23 mouse cellular contexts compared by ENCODE assay signal in genomic region chr3:5685978-5686377, GRCm38 (mm10).
"Had no signal": no experiment of that assay in that cellular context is flagged by ENCODE, and none has a peak within 500 bp of the region (broad histone marks: within the 10 kb centered on the region; RNA-seq: fewer than 3 reads in every experiment).

No protein-coding gene starts in this region.

- H3K27ac ChIP-seq: intestine, embryonic 15.5 days; kidney, embryonic 15.5 days; limb, embryonic 12.5 days; limb, embryonic 15.5 days; liver, embryonic 14.5 days; midbrain, embryonic 10.5 days; midbrain, embryonic 13.5 days; neural tube, embryonic 13.5 days had no signal

- H3K4me1 ChIP-seq: intestine, embryonic 15.5 days; kidney, embryonic 15.5 days; limb, embryonic 12.5 days; limb, embryonic 15.5 days; megakaryocyte, embryonic 14.5 days; midbrain, embryonic 10.5 days; midbrain, embryonic 13.5 days; neural tube, embryonic 13.5 days had no signal

- H3K27me3 ChIP-seq: intestine, embryonic 15.5 days; kidney, embryonic 15.5 days; limb, embryonic 12.5 days; limb, embryonic 15.5 days; megakaryocyte, embryonic 14.5 days; midbrain, embryonic 13.5 days; neural tube, embryonic 13.5 days had no signal

- ATAC-seq: intestine, embryonic 15.5 days; liver, postnatal 0 days; midbrain, embryonic 13.5 days; midbrain, embryonic 16.5 days had no signal

- DNase-seq: kidney, adult 11 months; kidney, adult 8-10 months; kidney, postnatal 10 days; kidney, postnatal 36 days; layer of hippocampus, postnatal 36 days; left cerebral cortex, postnatal 4 days; liver, postnatal 0 days; retina, postnatal 1 day; right cerebral cortex, postnatal 25 days; thymus, adult 18-20 months; thymus, postnatal 36 days had no signal

- H3K4me2 ChIP-seq: intestine, embryonic 15.5 days; kidney, embryonic 15.5 days; limb, embryonic 12.5 days; limb, embryonic 15.5 days; liver, embryonic 11.5 days; midbrain, embryonic 13.5 days; neural tube, embryonic 13.5 days had no signal

- H3K4me3 ChIP-seq: intestine, embryonic 15.5 days; kidney, embryonic 15.5 days; limb, embryonic 12.5 days; limb, embryonic 15.5 days; megakaryocyte, embryonic 14.5 days; midbrain, embryonic 10.5 days; midbrain, embryonic 13.5 days; myocyte; neural tube, embryonic 13.5 days had no signal

- H3K36me3 ChIP-seq: intestine, embryonic 15.5 days; kidney, embryonic 15.5 days; limb, embryonic 12.5 days; limb, embryonic 15.5 days; midbrain, embryonic 10.5 days; midbrain, embryonic 13.5 days; neural tube, embryonic 13.5 days had no signal

- H3K9me3 ChIP-seq: intestine, embryonic 15.5 days; kidney, embryonic 15.5 days; limb, embryonic 12.5 days; limb, embryonic 15.5 days; midbrain, embryonic 10.5 days; midbrain, embryonic 13.5 days had no signal

- H3K9ac ChIP-seq: intestine, embryonic 15.5 days; kidney, embryonic 15.5 days; limb, embryonic 12.5 days; limb, embryonic 15.5 days; liver, embryonic 14.5 days; liver, postnatal 0 days; midbrain, embryonic 13.5 days; neural tube, embryonic 13.5 days had no signal
